Mouse (Mus musculus): ENCODE measurements around the gene Foxp1.

Gene Foxp1

DNA sequence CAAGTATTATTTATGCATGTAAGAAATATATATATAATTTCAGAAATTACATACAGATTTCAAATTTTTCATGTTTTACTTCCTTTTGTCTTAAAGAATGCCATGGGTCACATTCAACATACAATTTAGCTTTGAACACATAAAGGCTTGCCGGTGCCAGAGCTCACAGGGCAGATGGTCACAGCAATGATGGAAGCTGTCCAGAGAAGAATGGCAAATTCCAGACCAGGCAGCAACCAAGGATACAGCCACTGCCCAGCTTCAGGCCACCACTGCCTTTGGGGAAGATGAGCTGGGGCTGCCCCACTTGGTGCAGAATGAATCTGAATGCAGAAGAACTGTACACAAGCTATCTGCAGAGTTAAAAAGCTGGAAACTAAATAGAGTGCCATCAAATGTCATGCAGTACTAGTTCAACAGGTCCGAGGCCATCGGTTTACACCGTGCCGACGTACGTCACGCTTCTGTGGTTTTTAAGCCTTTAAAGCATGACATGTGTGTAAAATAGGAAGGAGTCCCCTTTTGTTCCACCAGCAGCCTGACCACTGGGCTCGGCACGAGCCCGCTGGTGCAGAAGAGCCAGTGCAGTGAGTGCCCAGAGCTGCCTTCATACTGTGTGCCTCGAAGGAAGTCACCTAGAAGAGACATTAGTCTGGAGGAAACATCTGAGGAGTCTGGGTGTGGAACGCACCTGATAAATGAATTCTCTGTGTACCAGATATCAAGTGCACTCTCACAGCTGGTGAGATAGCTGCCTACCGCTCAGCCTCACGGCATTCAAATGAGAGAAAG lies 239.5 kb downstream of the Foxp1 start:
- DNase-seq (ENCODE audit: low spot score): no peak

DNA sequence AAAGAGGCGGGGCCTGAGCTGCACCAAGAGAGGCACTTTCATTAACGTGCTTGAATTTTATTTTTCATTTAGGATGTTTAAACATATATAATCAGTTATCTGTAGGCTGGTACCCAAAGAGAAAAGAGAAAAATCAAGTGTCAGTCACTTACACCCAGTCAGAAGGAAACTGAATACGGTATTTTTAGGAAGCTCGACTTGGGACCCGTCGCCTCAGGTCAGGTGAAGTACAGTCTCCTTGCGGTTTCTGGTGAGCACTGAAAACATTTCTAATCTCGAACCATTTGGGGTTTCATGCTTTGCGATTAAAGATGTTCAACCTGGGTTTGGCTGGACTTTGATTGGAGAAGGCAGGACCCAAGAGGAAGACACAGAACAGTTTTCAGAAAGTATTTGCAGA lies 241.1 kb downstream of the Foxp1 start:
- DNase-seq (ENCODE audit: low spot score): no peak

DNA sequence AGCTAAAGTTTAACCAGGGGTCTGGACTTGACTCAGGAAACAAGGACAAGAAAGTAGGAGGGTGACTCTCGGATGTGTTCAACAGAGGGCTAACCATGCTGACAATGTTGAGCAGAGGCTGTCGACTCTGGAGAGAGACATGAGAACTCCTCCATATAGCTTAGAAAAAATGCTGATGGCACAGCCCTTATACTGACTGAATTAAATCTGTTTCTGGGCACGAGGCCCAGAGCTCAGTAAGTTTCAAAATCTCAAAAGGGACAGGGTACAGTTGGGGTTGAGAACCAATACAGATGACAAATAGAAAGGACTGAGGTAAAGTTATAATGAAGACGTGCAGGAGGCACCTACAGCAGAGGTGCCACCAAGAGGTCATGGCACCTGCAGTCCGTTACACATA lies 241.9 kb downstream of the Foxp1 start:
- DNase-seq (ENCODE audit: low spot score): no peak

GRCm38 (mm10) chr6:99277251-99277650 lies 245.3 kb downstream of the Foxp1 start:
- DNase-seq (ENCODE audit: low spot score): no peak

DNA sequence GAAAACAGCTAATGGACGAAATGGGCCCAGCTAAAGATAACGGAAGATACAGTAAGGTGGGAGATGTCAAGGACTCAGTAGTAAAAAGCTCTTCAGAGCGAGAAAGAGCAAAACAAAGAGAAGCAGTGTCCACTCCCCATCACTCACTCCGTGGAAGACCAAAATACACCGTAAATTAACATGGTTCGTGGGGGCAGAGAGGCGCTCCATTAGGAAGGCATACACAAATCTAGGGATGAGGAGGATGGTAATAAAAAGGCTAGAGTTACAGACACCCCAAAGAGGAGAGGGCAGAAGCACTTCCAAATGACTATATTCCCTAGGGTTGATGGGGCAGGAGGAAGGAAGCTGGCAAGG lies 246.2 kb downstream of the Foxp1 start:
- DNase-seq (ENCODE audit: low spot score): no peak

DNA sequence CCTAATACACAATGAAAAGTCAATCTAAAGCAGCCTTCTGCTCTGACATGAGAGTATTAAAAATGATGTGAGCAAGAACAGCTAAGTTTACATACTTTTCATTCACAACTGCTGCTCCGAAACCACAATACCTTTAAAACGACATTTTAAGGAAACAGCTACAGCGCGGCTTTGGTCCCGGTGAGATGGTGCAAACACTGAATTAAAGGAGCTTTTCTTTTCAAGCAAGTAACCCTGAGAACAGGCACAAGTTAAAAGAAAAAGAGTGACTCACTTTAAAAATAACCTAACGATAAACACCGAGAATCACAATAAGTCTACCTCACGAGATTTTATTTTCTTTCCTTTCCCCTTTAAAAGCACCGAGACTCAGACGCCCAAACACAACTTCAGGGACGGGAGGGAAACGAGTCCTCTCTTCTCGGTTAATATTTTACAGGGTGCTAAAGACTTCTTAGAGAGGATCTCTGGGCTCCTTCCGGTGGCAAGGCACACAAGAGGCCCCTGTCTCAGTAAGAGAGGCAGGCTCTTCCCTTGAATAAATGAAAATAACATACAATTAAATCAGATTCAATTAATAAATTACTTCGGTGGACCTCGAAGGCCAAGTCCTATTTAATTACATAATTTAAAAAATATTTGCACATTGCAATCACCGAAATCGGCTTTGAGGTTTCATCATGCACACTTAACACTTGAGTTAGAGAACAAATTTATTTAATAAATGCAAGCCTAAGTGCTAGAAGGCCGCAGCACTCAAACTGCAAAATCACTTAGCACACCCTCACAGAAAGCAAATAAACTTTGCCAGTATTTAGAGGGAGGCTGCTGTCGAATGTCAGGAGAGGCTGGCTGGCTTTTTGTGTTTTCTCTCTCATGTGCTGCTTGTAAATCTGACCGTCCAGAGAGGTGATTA lies 246.9 kb downstream of the Foxp1 start:
- no peak for DNase-seq (ENCODE audit: low spot score)

- DNase-seq (ENCODE audit: low spot score): no peak
Observed at GRCm38 (mm10) chr6:99274667-99275066, 247.9 kb downstream of the Foxp1 start.

GRCm38 (mm10) chr6:99274222-99274621 lies 248.3 kb downstream of the Foxp1 start:
- DNase-seq (ENCODE audit: low spot score): no peak

GRCm38 (mm10) chr6:99273177-99273576 lies 249.3 kb downstream of the Foxp1 start:
- no peak for DNase-seq (ENCODE audit: low spot score)

DNA sequence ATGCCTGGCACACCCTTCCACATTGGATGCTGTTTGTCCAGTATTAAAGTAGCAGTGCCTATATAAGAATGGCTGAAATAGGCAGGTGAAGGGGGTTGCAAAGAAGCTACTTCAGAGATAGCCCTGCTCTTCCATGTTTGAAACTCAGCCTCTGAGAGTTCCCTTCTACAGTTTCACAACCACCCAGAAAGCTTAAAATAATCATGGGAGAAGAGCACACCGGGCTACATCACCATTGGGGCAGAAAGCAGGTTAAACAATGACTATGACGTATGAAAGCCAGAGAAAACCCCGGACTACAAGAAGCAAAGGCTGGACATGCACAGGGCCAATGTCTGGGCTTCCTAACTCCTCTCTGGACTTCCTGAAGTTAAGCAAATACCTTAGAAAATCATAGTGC lies 250.3 kb downstream of the Foxp1 start:
- DNase-seq (ENCODE audit: low spot score): no peak

DNA sequence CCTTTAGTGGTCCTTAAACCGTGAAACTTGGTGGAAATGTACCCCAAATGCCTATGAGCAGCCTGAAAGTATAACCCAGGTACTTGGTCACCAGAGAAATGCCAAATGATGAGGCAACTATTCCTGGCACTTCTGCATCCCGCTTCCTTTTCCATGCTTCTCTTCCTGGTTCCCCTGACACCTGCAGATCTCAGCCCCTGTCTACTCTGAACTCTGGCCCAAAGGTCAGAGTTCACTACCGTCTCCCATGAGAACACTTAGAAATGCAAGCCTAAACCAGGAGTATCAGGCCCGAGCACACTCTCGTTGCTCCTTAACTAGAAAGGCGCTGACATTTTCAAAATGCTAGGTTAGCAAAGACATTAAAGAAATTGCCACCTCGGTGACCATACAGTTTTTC lies 250.8 kb downstream of the Foxp1 start:
- no peak for DNase-seq (ENCODE audit: low spot score)

DNA sequence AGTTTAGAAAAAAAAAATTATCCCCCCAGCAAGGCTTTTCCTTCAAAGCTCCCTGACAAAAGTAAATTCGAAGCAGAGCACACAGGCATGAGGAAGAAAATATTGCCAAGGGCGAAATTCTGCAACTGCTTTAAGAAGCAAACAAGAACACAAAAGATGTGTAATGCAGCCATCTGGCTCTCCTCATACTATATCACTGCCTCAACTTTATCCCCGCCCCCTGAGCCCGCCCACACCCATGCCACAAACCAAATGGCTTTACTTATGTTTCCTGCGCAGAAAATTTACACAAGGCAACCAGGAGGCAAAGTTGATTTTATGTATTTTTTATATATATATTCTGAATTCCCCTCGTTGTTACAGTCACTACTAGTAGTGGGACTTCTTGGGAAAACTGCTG lies 252.6 kb downstream of the Foxp1 start:
- DNase-seq (ENCODE audit: low spot score): no peak

DNA sequence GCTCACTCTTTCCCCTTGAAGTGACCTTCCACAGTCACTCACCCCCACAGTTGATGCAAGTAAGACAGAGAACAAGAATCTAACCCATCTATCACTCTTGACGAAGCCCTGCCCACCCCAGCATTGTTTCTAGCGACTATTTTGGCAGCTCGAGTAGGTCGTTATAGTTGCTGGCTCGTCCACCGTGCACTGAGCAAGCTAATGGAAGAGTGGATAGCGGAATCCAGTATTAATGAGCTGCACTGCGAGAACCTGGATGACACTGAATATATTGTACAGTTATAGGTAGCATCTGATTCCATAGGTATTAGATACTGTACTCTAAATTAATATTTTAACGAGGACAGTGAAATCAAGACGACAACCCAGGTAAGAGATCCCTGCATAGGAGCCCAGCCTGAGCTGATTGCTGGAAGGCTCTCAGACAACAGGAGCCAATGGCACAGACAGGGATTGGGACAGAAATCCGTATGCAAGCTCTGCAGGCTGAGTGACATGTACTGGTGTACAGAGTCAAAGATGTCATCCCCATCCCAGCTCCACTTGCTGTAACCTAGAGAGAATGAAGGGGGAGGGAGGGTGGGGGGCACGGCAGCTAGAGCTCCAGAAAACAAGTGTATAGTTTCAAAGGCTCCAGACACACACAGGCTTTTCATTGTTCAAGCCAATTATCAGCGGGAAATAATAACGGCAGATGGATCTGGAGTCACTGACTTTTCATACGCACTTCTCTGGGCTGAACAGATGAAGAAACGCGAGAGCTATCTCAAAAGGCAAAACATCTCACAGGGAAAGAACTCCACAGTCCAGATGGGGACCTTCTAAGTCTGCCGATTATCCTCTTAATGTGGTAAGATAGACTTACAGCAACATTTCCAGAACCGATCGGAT lies 254.1 kb downstream of the Foxp1 start:
- DNase-seq (ENCODE audit: low spot score): no peak

DNA sequence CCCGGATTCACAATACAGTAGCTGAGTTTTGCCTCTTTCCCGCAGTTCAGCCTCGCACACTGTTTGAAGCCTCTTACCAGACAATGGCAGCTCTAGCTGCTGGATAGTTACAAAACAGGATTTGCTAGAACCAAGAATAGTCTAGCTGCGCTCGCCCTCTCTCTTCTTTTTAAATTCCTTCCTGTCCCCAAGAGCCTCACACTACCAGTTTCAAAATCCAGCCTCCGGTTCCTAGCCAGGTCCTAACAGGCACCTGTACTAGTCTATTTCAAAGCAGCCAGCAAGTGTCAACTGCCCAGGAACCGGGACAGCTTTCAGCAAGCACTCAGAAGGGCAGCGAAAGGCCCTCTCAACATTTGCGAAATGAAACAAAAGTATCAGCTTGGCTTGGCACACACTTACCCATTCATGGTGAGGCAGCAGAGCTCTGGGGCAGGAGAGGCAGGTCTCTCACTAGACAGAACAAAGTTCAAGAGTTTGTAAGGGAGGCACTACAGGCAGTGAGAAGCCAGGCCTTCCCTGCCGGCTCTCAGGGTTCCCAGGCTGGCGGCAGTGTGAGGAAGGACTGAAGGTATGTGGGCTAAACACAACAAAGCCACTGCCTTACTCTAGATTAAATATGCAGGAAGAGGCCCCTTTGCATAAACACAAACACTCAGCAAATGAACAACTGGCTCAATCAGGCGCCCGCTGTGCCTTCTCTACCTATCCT lies 256.4 kb downstream of the Foxp1 start:
- DNase-seq (ENCODE audit: low spot score): no peak

GRCm38 (mm10) chr6:99265173-99265572 lies 257.3 kb downstream of the Foxp1 start:
- DNase-seq (ENCODE audit: low spot score): no peak

DNA sequence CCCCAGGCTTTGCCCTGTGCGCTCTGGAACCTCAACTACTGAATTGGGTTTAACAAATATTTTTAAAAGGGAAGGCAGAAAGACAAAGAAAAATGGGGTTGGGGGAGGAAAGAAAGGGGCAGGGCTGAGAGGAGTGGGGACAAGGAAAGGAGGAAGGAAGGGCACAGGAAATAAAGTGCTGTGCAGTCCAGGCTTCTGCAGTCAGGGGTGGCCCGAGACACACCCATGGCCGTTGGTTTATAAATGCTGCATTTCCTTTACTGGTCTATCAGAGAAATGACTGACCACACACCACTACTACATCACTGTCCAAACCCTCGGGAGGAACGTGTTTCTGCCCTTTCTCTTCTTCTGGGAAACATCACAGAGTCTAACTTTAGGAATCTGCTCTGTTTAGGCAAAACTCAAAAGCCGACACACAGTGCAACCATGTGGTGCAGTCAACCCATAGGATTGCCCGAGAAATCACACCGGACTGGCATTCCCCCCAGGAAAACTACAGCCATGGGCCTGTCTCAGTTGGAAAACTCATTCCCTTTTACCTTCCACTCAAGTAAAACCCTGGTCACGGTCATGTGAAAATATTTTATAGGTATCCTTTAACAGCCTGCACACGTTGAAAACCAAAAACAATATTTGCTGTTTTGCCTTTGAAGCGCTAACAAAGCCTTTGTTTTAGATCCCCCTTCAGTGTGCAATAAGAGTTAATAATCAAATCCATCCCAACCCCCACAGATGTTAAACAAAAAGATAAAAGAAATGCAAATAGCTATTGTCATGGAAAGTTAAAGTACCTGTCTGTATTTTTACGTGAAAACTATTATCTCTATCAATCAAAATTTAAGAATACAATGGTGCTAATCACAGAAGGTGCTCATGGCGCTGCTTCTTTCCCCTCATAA lies 258.1 kb downstream of the Foxp1 start:
- DNase-seq (ENCODE audit: low spot score): no peak

- no peak for DNase-seq (ENCODE audit: low spot score)
Observed at GRCm38 (mm10) chr6:99263886-99264185, 258.7 kb downstream of the Foxp1 start.

DNA sequence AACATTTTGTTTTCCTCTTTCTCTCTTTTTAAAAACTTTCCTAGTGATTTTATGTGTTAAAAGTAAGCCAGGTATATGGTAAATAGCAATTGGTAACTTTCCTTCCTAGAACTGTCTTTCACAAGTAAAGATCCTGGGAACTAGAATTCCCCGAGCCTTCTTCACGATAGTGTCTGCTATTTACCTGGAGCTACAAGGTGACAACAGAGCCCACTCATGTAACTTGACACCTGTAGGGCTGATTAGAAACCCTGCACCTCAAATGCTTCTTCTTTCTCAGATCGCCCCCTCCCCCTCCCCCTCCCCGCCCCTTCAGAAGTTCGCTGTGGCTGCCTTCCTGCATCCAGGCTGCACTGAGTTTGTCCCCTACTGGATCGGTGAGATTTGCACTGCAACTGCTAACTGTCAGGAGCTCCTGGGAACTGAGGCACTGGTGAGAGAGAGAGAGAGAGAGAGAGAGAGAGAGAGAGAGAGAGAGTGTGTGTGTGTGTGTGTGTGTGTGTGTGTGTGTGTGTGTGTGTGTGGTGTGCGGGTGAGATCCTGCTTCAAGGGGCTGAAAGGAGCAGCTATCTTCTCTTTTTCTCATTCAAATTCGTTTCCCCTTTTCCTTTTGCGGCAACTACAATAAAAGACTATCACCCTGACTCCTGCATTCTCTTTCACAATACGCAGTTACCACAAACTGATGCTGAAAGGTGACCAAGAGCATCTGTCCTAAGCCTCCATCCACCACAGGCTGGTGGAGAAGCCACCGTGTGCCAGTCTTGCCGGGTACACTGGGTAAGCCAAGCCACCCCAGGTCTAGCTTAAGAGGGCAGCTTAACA lies 259.2 kb downstream of the Foxp1 start:
- no peak for DNase-seq (ENCODE audit: low spot score)

DNA sequence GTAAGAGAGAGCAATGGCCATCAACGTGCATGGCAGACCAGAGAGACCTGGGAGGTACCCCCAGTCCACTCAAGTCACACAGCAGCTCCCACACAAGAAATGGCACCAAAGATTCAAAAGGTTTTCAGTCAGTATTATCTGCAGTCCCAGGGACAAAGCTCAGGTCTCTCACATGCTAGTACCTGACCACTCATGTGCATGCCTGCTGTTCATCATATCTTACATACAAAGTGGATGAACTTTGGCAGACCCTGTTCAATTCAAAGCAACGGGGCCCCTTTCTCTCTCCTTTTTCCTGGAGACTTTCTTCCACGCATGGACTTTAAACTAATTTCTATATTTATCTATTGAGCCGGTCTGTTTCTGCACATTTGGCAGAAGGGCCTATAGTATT lies 260.8 kb downstream of the Foxp1 start:
- no peak for DNase-seq (ENCODE audit: low spot score)

All from spleen, adult 12 weeks (tissue).